Mouse (Mus musculus): ENCODE results near the gene Zbtb18.

Gene Zbtb18

DNA sequence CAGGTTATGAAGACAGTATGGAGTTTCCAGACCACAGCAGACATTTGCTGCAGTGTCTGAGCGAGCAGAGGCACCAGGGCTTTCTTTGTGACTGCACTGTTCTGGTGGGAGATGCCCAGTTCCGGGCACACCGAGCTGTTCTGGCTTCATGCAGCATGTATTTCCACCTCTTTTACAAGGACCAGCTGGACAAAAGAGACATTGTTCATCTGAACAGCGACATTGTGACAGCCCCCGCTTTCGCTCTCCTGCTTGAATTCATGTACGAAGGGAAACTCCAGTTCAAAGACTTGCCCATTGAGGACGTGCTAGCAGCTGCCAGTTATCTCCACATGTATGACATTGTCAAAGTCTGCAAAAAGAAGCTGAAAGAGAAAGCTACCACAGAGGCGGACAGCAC is 4.9 kb downstream of the Zbtb18 start:
- in situ Hi-C loops (cut with MboI, MseI), result no loop called here

DNA sequence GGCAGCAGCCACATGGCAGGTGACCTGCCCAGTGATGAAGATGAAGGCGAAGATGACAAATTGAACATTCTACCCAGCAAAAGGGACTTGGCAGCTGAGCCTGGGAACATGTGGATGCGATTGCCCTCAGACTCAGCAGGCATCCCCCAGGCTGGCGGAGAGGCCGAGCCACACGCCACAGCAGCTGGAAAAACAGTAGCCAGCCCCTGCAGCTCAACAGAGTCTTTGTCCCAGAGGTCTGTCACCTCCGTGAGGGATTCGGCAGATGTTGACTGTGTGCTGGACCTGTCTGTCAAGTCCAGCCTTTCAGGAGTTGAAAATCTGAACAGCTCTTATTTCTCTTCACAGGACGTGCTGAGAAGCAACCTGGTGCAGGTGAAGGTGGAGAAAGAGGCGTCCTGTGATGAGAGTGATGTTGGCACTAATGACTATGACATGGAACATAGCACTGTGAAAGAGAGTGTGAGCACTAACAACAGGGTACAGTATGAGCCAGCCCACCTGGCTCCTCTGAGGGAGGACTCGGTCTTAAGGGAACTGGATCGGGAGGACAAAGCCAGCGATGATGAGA is 5.5 kb downstream of the Zbtb18 start:
- in situ Hi-C loops (cut with MboI, MseI), result no loop called here

DNA sequence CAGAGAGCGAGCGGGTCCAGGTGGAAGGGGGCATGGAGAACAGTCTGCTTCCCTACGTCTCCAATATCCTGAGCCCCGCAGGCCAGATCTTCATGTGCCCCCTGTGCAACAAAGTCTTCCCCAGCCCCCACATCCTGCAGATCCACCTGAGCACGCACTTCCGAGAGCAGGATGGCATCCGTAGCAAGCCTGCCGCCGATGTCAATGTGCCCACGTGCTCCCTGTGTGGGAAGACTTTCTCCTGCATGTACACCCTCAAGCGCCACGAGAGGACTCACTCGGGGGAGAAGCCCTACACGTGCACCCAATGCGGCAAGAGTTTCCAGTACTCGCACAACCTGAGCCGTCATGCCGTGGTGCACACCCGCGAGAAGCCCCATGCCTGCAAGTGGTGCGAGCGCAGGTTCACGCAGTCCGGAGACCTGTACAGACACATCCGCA is 6.0 kb downstream of the Zbtb18 start:
- in situ Hi-C loops (cut with MboI, MseI), result no loop called here

- in situ Hi-C loops (cut with MboI, MseI), result no loop called here
These were observed 6.8 kb downstream of the Zbtb18 start for GRCm38 (mm10) chr1:177448921-177449320.

GRCm38 (mm10) chr1:177449857-177450256 is 7.7 kb downstream of the Zbtb18 start:
- in situ Hi-C loops (cut with MboI, MseI), result loop anchor here (25.0 kb wide), 1 partner anchor 1763 kb away; the partner anchor contains the start of genes Chml, Opn3 and Wdr64

GRCm38 (mm10) chr1:177451041-177451440 is 8.9 kb downstream of the Zbtb18 start:
- in situ Hi-C loops (cut with MboI, MseI), result loop anchor here (25.0 kb wide), 1 partner anchor 1764 kb away; the partner anchor contains the start of genes Chml, Opn3 and Wdr64

GRCm38 (mm10) chr1:177451991-177452431 is 9.9 kb downstream of the Zbtb18 start:
- in situ Hi-C loops (cut with MboI, MseI), result loop anchor here (25.0 kb wide), 1 partner anchor 1765 kb away; the partner anchor contains the start of genes Chml, Opn3 and Wdr64

DNA sequence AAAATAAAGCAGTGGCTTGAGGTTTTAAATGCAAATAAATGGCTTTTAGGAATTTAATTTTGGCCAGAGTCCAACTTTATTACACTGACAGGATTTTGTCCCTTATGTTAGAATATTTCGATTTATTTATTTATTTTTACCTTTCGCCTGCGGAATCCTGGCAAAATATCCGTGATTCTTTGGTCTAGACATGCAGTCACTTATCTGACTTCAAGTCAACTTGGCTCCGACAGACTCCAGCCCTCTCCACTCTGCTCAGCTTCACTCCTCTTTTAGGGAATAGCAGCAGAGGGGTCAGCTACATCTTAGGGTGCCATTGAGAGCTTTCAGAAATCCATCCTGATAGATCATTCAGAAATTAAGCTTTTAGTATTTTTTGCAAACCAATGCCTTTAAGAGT is 10.8 kb downstream of the Zbtb18 start:
- in situ Hi-C loops (cut with MboI, MseI), result loop anchor here (25.0 kb wide), 1 partner anchor 1766 kb away; the partner anchor contains the start of genes Chml, Opn3 and Wdr64

DNA sequence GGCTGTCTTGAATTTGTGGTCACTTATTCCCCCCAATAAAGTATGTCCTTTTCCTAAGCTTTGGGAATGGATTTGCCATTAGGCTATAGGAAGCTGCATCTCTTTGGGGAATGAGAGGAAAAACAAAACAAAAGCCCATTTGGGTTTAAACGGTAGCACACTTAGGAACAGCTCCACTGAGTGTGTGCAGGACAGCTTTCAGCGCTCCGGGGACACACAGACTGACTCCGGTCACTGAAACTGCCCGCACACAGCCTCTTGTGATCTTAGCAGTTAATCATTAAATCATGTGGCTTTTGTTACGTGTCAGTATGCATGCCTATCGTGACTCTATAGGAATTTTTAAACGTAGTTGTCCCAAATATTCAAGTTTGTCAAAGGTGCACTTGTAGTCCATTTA is 11.7 kb downstream of the Zbtb18 start:
- in situ Hi-C loops (cut with MboI, MseI), result loop anchor here (25.0 kb wide), 1 partner anchor 1767 kb away; the partner anchor contains the start of genes Chml, Opn3 and Wdr64

DNA sequence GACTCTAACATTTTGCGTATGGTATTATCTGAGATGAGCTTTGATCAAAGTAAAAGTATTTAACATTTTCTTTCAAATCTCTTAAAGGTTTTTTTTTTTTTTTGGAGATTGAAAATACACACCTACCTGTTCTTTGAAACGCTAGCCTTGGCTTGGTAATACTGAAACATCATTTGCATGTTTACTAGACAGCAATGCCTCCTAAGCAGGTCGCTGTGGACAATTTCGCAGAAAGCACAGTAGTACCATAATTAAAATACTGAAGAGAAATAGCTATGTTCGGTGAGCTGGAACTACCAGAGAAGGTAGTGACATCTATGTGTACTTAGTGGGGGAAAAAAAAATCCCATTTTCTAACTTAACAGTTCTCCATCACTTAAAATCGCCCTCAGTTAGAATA is 12.3 kb downstream of the Zbtb18 start:
- in situ Hi-C loops (cut with MboI, MseI), result loop anchor here (25.0 kb wide), 1 partner anchor 1767 kb away; the partner anchor contains the start of genes Chml, Opn3 and Wdr64

GRCm38 (mm10) chr1:177455466-177455865 is 13.3 kb downstream of the Zbtb18 start:
- in situ Hi-C loops (cut with MboI, MseI), result loop anchor here (25.0 kb wide), 1 partner anchor 1768 kb away; the partner anchor contains the start of genes Chml, Opn3 and Wdr64

DNA sequence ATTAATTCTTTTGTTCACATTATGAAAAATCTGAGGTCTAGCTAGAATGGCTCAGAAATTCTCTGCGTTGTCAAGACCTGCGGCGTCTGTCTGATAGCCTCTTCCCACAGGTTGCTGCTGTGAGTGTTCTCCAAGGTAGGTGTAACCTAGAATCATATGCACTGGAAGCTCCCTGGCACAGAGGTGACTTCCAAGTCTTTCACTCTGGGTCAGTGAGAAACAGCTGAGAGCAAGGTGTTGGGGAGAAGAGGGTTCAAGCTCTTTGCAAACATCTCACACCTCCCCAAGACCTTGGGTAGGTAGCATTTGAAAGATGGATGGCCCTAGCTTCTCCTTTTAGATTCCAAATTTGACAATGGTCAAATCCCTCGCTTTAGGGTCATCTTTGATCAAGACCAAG is 14.1 kb downstream of the Zbtb18 start:
- in situ Hi-C loops (cut with MboI, MseI), result loop anchor here (25.0 kb wide), 1 partner anchor 1769 kb away; the partner anchor contains the start of genes Chml, Opn3 and Wdr64

GRCm38 (mm10) chr1:177456772-177457171 is 14.6 kb downstream of the Zbtb18 start:
- in situ Hi-C loops (cut with MboI, MseI), result loop anchor here (25.0 kb wide), 1 partner anchor 1769 kb away; the partner anchor contains the start of genes Chml, Opn3 and Wdr64

DNA sequence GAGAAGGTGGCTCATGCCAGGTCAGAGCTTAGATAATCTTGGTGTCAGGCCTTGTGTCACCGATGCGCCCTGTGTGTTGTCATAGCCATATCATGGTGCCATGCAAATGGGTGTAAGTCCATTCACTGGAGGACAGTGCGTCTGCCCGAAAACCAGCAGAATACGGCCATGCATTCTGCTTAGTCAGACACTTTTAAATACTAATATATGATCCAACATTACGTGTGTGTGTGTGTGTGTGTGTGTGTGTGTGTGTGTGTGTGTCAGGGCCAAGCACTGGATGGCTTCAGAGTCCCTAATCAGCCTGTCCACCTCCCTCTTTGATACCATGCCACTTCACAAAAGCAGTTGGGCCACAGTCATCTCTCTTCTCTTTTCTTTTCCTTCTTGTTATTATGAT is 15.8 kb downstream of the Zbtb18 start:
- in situ Hi-C loops (cut with MboI, MseI), result loop anchor here (25.0 kb wide), 1 partner anchor 1771 kb away; the partner anchor contains the start of genes Chml, Opn3 and Wdr64

GRCm38 (mm10) chr1:177458456-177459389 is 16.6 kb downstream of the Zbtb18 start:
- in situ Hi-C loops (cut with MboI, MseI), result loop anchor here (25.0 kb wide), 1 partner anchor 1771 kb away; the partner anchor contains the start of genes Chml, Opn3 and Wdr64

DNA sequence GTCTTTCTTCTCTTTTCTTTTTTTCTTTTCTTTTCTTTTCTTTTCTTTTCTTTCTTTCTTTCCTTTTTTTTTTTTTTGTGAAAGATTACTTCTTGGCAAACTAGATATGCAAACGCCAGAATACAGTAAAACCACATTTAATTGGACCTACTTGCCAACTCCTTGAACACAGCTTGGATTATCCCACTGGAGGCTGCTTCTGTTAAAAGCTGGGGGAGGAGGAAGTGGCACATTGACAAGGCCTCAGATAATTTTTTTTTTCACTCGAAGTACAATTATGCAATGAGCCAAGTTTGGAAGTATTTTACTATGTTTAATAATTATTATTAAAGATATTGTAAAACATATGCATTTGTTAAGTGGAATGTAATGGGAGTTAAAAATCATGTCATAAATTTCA is 17.4 kb downstream of the Zbtb18 start:
- in situ Hi-C loops (cut with MboI, MseI), result loop anchor here (25.0 kb wide), 1 partner anchor 1772 kb away; the partner anchor contains the start of genes Chml, Opn3 and Wdr64

- in situ Hi-C loops (cut with MboI, MseI), result loop anchor here (25.0 kb wide), 1 partner anchor 1780 kb away; the partner anchor contains the start of genes Chml, Opn3 and Wdr64
These were observed 25.0 kb downstream of the Zbtb18 start for GRCm38 (mm10) chr1:177467150-177467549.

GRCm38 (mm10) chr1:177468436-177468835 is 26.3 kb downstream of the Zbtb18 start:
- in situ Hi-C loops (cut with MboI, MseI), result loop anchor here (25.0 kb wide), 1 partner anchor 1781 kb away; the partner anchor contains the start of genes Chml, Opn3 and Wdr64

- in situ Hi-C loops (cut with MboI, MseI), result loop anchor here (25.0 kb wide), 1 partner anchor 1783 kb away; the partner anchor contains the start of genes Chml, Opn3 and Wdr64
These were observed 27.9 kb downstream of the Zbtb18 start for GRCm38 (mm10) chr1:177470091-177470490.

GRCm38 (mm10) chr1:177470951-177471350 is 28.8 kb downstream of the Zbtb18 start:
- in situ Hi-C loops (cut with MboI, MseI), result loop anchor here (25.0 kb wide), 1 partner anchor 1784 kb away; the partner anchor contains the start of genes Chml, Opn3 and Wdr64

DNA sequence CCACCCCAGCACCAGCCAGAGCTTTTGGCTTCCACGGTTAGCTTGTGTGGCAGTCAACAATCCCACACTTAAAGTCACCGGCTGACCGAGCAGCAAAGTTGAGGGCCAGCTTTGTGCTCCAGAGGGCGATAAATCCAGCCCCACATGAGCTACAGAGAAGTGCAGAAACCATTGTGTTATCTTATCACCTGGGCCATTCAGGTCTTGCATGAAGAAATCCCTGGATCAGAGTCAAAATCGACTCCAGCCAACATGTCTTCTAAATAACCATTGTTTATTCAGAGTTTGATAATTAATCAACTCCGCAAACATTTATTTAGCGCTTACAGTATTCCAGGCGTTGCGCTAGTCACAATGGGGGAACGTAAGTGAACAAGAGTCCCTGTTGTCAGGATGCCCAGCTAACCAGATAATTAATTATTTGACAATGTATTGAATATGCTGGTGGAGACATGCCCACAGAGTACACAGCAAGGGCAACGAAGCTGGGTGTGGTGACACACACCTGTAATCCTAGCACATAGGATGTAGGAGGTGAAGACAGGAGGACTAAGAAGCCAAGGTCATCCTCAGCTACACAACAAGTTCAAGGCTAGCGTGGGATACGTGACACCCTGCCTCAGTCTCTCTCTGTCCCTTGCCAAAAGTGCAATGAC is 33.5 kb downstream of the Zbtb18 start:
- in situ Hi-C loops (cut with MboI, MseI), result no loop called here

Data from regulatory T cell (primary cell).